Mouse (Mus musculus) small intestine, adult 2 months (tissue): ENCODE data around the gene Pla2g1b.

Experiments
- CTCF ChIP-seq: fragments of 200-500 bp; IDR thresholded peaks from 2 replicates; pipeline ENCODE4 v1.5.1; 2012; ENCODE audit warnings: low read depth, mild to moderate bottlenecking, control low read depth, inconsistent platforms, low read length, moderate library complexity, mixed read lengths; ENCODE audit not compliant: insufficient replicate concordance, insufficient read length; ENCODE audit errors: extremely low read depth
- POLR2A ChIP-seq: fragments of 200-500 bp; IDR thresholded peaks from 2 replicates; pipeline ENCODE4 v1.6.1; 2012; ENCODE audit warnings: low read depth, mild to moderate bottlenecking, control low read depth, inconsistent platforms, low read length, moderate library complexity

GRCm38 (mm10) chr5:115485489-115486205 is 19.6 kb downstream of the Pla2g1b start:
- TF ChIP-seq CTCF: no peak
- no peak for TF ChIP-seq POLR2A
